Mouse (Mus musculus) Patski (cell line): Measurements from ENCODE around the gene Ace3. TPM values are rescaled to one million over a fixed set of nuclear protein-coding genes. Genes with fewer than 3 reads are reported as not detected.

Source experiments
- ATAC-seq: fragments of 100-300 bp; one replicate; pipeline ENCODE4 v1.8.0; 2021
- CTCF ChIA-PET: fragments of 350-600 bp; sonication (Branson Sonifier 250); formaldehyde crosslinking; loops from one replicate; lab custom pipeline; 2022; ENCODE audit warnings: inconsistent platforms; lab: Charles Lee
- POLR2A ChIA-PET: fragments of 350-600 bp; sonication (Branson Sonifier 250); formaldehyde crosslinking; loops from one replicate; lab custom pipeline; 2022; ENCODE audit warnings: antibody characterized with exemption, inconsistent platforms; lab: Charles Lee
- DNase-seq: peaks from one replicate; pipeline ENCODE4 v3.0.0-alpha.2; 2011; ENCODE audit warnings: low read depth, low spot score
- H3K27me3 ChIP-seq: fragments of 371-371 bp; one replicate; pipeline ENCODE4 v1.5.1; 2021
- CTCF ChIP-seq: fragments of 100-300 bp; IDR thresholded peaks from one replicate; pipeline ENCODE4 v1.5.1; 2021
- in situ Hi-C: fragments of 300-500 bp; cut with MboI; formaldehyde crosslinking; loops from 3 replicates; pipeline ENCODE4 v1.11.1; 2018; ENCODE audit warnings: low pct_unique_long_range_greater_than_20kb, mixed read lengths
- polyA plus RNA-seq: library from polyadenylated mRNA; unstranded; gene quantifications from one replicate; pipeline ENCODE4 v1.2.3, GENCODE M21; 2021

Gene Ace3
- polyA plus RNA-seq = not detected

GRCm38 (mm10) chr11:105994375-105994774 lies at the start of gene Ace3:
Gene Ace3 (plus strand): TSS chr11:105994675.
- in situ Hi-C loops = no loop called here
- ChIA-PET POLR2A (no interaction called here), CTCF (no interaction called here)
- ATAC-seq (no peak), DNase-seq (no peak)
- peaks cover 31% of the 10 kb centered on the region for H3K27me3 ChIP-seq
- TF ChIP-seq CTCF = no peak

- in situ Hi-C loops = no loop called here
- ATAC-seq = no peak
- POLR2A ChIA-PET = interaction anchor here (0.7 kb wide), 1 partner anchor 93 kb away, joined by 3 read pairs; no protein-coding TSS in a partner anchor
- CTCF ChIA-PET = interaction anchor here (0.7 to 1.0 kb wide), 2 partner anchors 8 to 20 kb away, joined by 3 read pairs; partner anchors contain the start of gene Cyb561
- H3K27me3 ChIP-seq = no peaks in the 10 kb centered on the region
- no peak for TF ChIP-seq CTCF
- no peak for DNase-seq
Observed at GRCm38 (mm10) chr11:105944770-105945672, 49.5 kb upstream of the Ace3 start.

GRCm38 (mm10) chr11:105946694-105947154 lies 47.8 kb upstream of the Ace3 start:
- in situ Hi-C loops = no loop called here
- ATAC-seq = no peak
- no peak for TF ChIP-seq CTCF
- DNase-seq = no peak
- H3K27me3 ChIP-seq = no peaks in the 10 kb centered on the region
- ChIA-PET POLR2A (no interaction called here), CTCF (no interaction called here)

- ATAC-seq = peak; percentile 44
- in situ Hi-C loops = no loop called here
- no peaks in the 10 kb centered on the region for H3K27me3 ChIP-seq
- POLR2A ChIA-PET = interaction anchor here (0.6 to 1.0 kb wide), 2 partner anchors 12 to 90 kb away, joined by 3 read pairs; no protein-coding TSS in a partner anchor
- TF ChIP-seq CTCF = no peak
- DNase-seq = no peak
- CTCF ChIA-PET = no interaction called here
Observed at GRCm38 (mm10) chr11:105948255-105948654, 46.2 kb upstream of the Ace3 start.

GRCm38 (mm10) chr11:105950519-105950918 lies 44.0 kb upstream of the Ace3 start:
- no peak for TF ChIP-seq CTCF
- ChIA-PET CTCF (interaction anchor here (1.4 to 1.5 kb wide), 2 partner anchors 9 to 23 kb away, joined by 4 to 5 read pairs; no protein-coding TSS in a partner anchor), POLR2A (interaction anchor here (0.7 kb wide), 1 partner anchor 142 kb away, joined by 3 read pairs; no protein-coding TSS in a partner anchor)
- no peak for DNase-seq
- in situ Hi-C loops = no loop called here
- no peaks in the 10 kb centered on the region for H3K27me3 ChIP-seq
- ATAC-seq = no peak

- peak; percentile 51 for ATAC-seq
- no peak for TF ChIP-seq CTCF
- POLR2A ChIA-PET = interaction anchor here (0.5 to 0.6 kb wide), 2 partner anchors 28 to 364 kb away, joined by 3 to 4 read pairs; no protein-coding TSS in a partner anchor
- no peaks in the 10 kb centered on the region for H3K27me3 ChIP-seq
- DNase-seq = no peak
- in situ Hi-C loops = no loop called here
- CTCF ChIA-PET = interaction anchor here (1.4 kb wide), 1 partner anchor 24 kb away, joined by 5 read pairs; no protein-coding TSS in a partner anchor
Observed at GRCm38 (mm10) chr11:105951601-105952044, 42.9 kb upstream of the Ace3 start.

- no peak for DNase-seq
- ChIA-PET POLR2A (no interaction called here), CTCF (no interaction called here)
- TF ChIP-seq CTCF = no peak
- ATAC-seq = no peak
- in situ Hi-C loops = no loop called here
- H3K27me3 ChIP-seq = no peaks in the 10 kb centered on the region
Observed at GRCm38 (mm10) chr11:105952111-105952510, 42.4 kb upstream of the Ace3 start.

- in situ Hi-C loops = no loop called here
- DNase-seq = no peak
- no peaks in the 10 kb centered on the region for H3K27me3 ChIP-seq
- TF ChIP-seq CTCF = no peak
- POLR2A ChIA-PET = no interaction called here
- CTCF ChIA-PET = interaction anchor here (1.0 to 1.1 kb wide), 2 partner anchors 8 to 26 kb away, joined by 3 read pairs; no protein-coding TSS in a partner anchor
- ATAC-seq = no peak
Observed at GRCm38 (mm10) chr11:105952911-105953386, 41.5 kb upstream of the Ace3 start, which contains the start of gene Cyb561. Gene Cyb561 (minus strand): TSS chr11:105953336.

- in situ Hi-C loops = no loop called here
- no peaks in the 10 kb centered on the region for H3K27me3 ChIP-seq
- DNase-seq (peak; percentile 62), ATAC-seq (peak; percentile 68)
- no peak for TF ChIP-seq CTCF
- POLR2A ChIA-PET = no interaction called here
- CTCF ChIA-PET = interaction anchor here (1.0 to 1.1 kb wide), 2 partner anchors 9 to 26 kb away, joined by 3 read pairs; no protein-coding TSS in a partner anchor
Observed at GRCm38 (mm10) chr11:105953402-105953801, 41.1 kb upstream of the Ace3 start.

- ATAC-seq (no peak), DNase-seq (no peak)
- in situ Hi-C loops = no loop called here
- no peaks in the 10 kb centered on the region for H3K27me3 ChIP-seq
- TF ChIP-seq CTCF = no peak
- POLR2A ChIA-PET = no interaction called here
- CTCF ChIA-PET = no interaction called here
Observed at GRCm38 (mm10) chr11:105955815-105956430, 38.6 kb upstream of the Ace3 start.
